Mouse (Mus musculus) kidney, embryonic 16.5 days (tissue): ENCODE results near the gene Cntn1. TPM values are rescaled to one million over a fixed set of nuclear protein-coding genes. Genes with fewer than 3 reads are reported as not detected.
A peak's percentile ranks its signal among the peaks of the same experiment; 100 is the strongest.

Source experiments
- ATAC-seq: fragments of 200-750 bp; cut with Nextera tagmentation; 2 replicates; pipeline ENCODE4 v1.8.0; 2017; ENCODE audit warnings: moderate TSS enrichment; ENCODE audit not compliant: low FRiP score, low TSS enrichment
- H3K27ac ChIP-seq: fragments of 300-500 bp; sonication (generic); 2 replicates; pipeline ENCODE4 v1.5.1; 2014; ENCODE audit warnings: low read length
- H3K27me3 ChIP-seq: fragments of 300-500 bp; sonication (generic); 2 replicates; pipeline ENCODE4 v1.6.1; 2014; ENCODE audit warnings: low read length, control low read depth, mixed read lengths; ENCODE audit not compliant: insufficient read depth
- H3K36me3 ChIP-seq: fragments of 300-500 bp; sonication (generic); 2 replicates; pipeline ENCODE4 v1.6.1; 2014; ENCODE audit warnings: low read length, control low read depth, mixed read lengths; ENCODE audit not compliant: insufficient read depth
- H3K4me1 ChIP-seq: fragments of 300-500 bp; sonication (generic); 2 replicates; pipeline ENCODE4 v1.6.1; 2014; ENCODE audit warnings: low read length, control low read depth, mixed read lengths; ENCODE audit not compliant: insufficient read depth
- H3K4me2 ChIP-seq: fragments of 300-500 bp; sonication (generic); replicated peaks from 2 replicates; pipeline ENCODE4 v1.6.1; 2014; ENCODE audit warnings: low read depth, low read length
- H3K4me3 ChIP-seq: fragments of 300-500 bp; sonication (generic); 2 replicates; pipeline ENCODE4 v1.5.1; 2014; ENCODE audit warnings: mild to moderate bottlenecking, low read length
- H3K9ac ChIP-seq: fragments of 300-500 bp; sonication (generic); replicated peaks from 2 replicates; pipeline ENCODE4 v1.6.1; 2014; ENCODE audit warnings: low read length
- H3K9me3 ChIP-seq: fragments of 300-500 bp; sonication (generic); 2 replicates; pipeline ENCODE4 v1.6.1; 2016; ENCODE audit warnings: low read length, control low read depth
- WGBS: fragments of 180-500 bp; shearing (Covaris S2); extraction: QIAGEN DNeasy Blood & Tissue Kit; methylation state at CpG from one replicate; pipeline ENCODE4 v1.1.7; 2014; 5-methylcytosine and 5-hydroxymethylcytosine counted together
- polyA plus RNA-seq: library from polyadenylated mRNA; unstranded; fragments of >200 nt; fragmentation: Nextera tagmentation; extraction: Ambion mirVana; gene quantifications from 2 replicates; pipeline ENCODE4 v1.2.1, GENCODE M21; 2015

Gene Cntn1
- polyA plus RNA-seq, 1 experiment from 2014 or later, result 1.7 TPM

- no peaks in the 10 kb centered on the region for H3K9me3 ChIP-seq
- peaks cover 1% of the 10 kb centered on the region for H3K27me3 ChIP-seq
- no peak overlapping the region for H3K4me2 ChIP-seq
- no peak for ATAC-seq
- H3K27ac ChIP-seq, result no peak overlapping the region
- H3K4me1 ChIP-seq, result no peaks in the 10 kb centered on the region
- H3K36me3 ChIP-seq, result no peaks in the 10 kb centered on the region
- no peak overlapping the region for H3K4me3 ChIP-seq
- WGBS, result 93% methylated on average over 5 of the region's 5 CpGs
- no peak overlapping the region for H3K9ac ChIP-seq
These were observed 6.6 kb downstream of the Cntn1 start for GRCm38 (mm10) chr15:92057553-92057952.

DNA sequence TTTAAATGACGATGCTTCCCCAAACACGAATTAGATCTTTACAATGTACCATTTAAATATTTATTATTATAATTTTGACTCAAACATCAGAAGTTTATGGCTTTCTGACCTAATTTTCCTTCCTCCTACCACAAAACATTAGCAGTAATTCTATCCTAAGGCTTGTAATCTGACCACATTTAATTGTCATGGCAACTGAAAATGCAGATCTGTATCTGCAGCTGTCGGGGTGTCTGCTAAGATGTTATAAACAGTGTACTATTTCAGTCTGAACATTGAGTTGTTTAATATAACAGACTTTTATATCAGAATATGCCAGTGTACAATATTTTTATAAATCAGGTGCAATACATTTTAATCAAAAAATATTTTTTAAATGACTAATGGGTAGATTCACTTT, 10.0 kb downstream of the Cntn1 start:
- Histone ChIP-seq H3K4me1 (no peaks in the 10 kb centered on the region), H3K4me3 (no peak overlapping the region), H3K4me2 (no peak overlapping the region), H3K9me3 (no peaks in the 10 kb centered on the region), H3K27ac (no peak overlapping the region), H3K9ac (no peak overlapping the region), H3K36me3 (no peaks in the 10 kb centered on the region), H3K27me3 (no peaks in the 10 kb centered on the region)
- WGBS, result 56% methylated on average over 3 of the region's 3 CpGs
- no peak for ATAC-seq

DNA sequence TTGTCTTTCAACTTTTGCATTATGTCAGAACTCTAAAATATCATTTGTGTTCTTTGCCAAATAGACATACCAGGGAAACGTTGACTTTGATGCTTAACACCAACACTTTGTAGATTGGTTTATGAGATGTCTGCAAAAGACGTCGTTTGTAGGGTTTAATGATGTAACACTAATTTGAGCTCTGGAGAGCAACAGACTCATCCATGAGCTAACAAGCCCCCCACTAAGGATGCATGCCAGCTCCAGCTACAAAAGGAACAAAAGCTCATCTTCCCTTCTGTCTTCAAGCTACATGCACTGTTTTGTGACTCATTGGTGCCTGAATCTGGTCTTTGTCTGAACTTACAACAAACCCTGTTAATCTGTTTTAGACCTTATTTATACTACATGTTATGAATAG, 28.5 kb downstream of the Cntn1 start:
- H3K4me2 ChIP-seq, result no peak overlapping the region
- H3K27ac ChIP-seq, result no peak overlapping the region
- no peak overlapping the region for H3K4me3 ChIP-seq
- 53% methylated on average over 3 of the region's 3 CpGs for WGBS
- ATAC-seq, result no peak
- no peaks in the 10 kb centered on the region for H3K27me3 ChIP-seq
- no peaks in the 10 kb centered on the region for H3K4me1 ChIP-seq
- H3K36me3 ChIP-seq, result no peaks in the 10 kb centered on the region
- H3K9ac ChIP-seq, result no peak overlapping the region
- H3K9me3 ChIP-seq, result no peaks in the 10 kb centered on the region

DNA sequence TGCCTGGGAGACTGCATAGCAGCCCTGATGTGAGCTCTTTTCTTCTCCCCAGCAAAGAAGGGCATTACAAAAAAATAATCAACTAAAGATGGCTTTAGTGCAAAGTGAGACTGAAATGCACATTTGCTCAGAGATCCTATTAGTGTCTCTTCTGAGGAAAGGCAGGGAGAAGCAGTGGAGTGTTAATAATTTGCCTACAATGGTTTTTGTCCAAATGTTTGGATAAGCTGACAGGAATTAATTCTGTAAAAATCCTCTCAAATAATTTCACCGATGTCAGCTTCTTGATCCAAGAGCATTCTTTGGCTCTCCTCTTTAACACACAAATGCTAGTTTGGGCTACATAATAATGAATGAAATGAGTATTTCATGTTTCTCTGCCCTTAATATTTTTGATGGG, 34.9 kb downstream of the Cntn1 start:
- Histone ChIP-seq H3K27ac (no peak overlapping the region), H3K4me3 (no peak overlapping the region), H3K27me3 (no peaks in the 10 kb centered on the region), H3K9me3 (no peaks in the 10 kb centered on the region), H3K9ac (no peak overlapping the region), H3K4me2 (no peak overlapping the region), H3K4me1 (no peaks in the 10 kb centered on the region), H3K36me3 (no peaks in the 10 kb centered on the region)
- no peak for ATAC-seq
- 80% methylated on average over 1 of the region's 1 CpGs for WGBS

DNA sequence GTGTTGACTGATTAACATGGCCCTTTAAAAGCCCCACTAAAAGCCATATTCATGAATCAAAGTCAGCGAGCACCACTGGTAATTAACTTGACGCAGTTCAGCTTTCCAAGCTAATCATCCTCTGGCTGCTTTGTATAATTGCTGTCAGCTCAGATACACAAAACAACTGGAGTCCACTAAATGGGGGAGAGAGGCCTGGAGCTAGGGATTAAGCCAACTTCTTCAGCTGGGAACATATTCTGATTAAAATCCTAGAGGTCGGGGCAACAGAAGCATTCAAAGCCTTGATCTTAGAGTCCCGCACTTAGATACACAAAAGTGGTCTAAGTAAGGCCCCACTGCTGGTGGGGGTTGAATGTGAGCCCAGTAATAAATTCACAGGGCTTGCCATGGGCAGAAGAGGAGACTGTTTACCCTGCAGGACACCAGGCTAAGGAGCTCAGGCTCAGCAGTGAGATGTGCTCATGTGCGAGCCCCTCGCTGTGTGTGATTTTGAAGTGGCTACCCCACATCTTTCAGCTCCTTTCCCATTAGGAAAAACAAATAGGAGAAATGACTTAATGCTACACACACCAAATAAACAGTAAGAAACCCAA, 36.8 kb downstream of the Cntn1 start:
- peak; percentile 87 for ATAC-seq
- 25% methylated on average over 6 of the region's 6 CpGs for WGBS

GRCm38 (mm10) chr15:92090787-92091186, 39.8 kb downstream of the Cntn1 start:
- Histone ChIP-seq H3K9me3 (no peaks in the 10 kb centered on the region), H3K27me3 (no peaks in the 10 kb centered on the region), H3K36me3 (no peaks in the 10 kb centered on the region), H3K9ac (no peak overlapping the region), H3K4me1 (no peaks in the 10 kb centered on the region), H3K27ac (no peak overlapping the region), H3K4me2 (no peak overlapping the region), H3K4me3 (no peak overlapping the region)
- ATAC-seq, result no peak
- 62% methylated on average over 6 of the region's 6 CpGs for whole genome bisulfite sequencing

More for the DNA sequence above, 36.8 kb downstream of the Cntn1 start:
- no peak overlapping the region for H3K9ac ChIP-seq
- no peaks in the 10 kb centered on the region for H3K36me3 ChIP-seq
- H3K27ac ChIP-seq, result peak overlapping the region; percentile 29; the same call in 1 of the 2 replicates
- H3K4me1 ChIP-seq, result no peaks in the 10 kb centered on the region
- no peak overlapping the region for H3K4me3 ChIP-seq
- H3K27me3 ChIP-seq, result no peaks in the 10 kb centered on the region
- H3K4me2 ChIP-seq, result no peak overlapping the region
- no peaks in the 10 kb centered on the region for H3K9me3 ChIP-seq

- Histone ChIP-seq H3K9ac (no peak overlapping the region), H3K4me1 (no peaks in the 10 kb centered on the region), H3K9me3 (no peaks in the 10 kb centered on the region), H3K4me3 (no peak overlapping the region), H3K4me2 (no peak overlapping the region), H3K27me3 (no peaks in the 10 kb centered on the region), H3K27ac (no peak overlapping the region), H3K36me3 (no peaks in the 10 kb centered on the region)
- 53% methylated on average over 3 of the region's 3 CpGs for WGBS
- no peak for ATAC-seq
These were observed 41.1 kb downstream of the Cntn1 start for GRCm38 (mm10) chr15:92092041-92092440.

DNA sequence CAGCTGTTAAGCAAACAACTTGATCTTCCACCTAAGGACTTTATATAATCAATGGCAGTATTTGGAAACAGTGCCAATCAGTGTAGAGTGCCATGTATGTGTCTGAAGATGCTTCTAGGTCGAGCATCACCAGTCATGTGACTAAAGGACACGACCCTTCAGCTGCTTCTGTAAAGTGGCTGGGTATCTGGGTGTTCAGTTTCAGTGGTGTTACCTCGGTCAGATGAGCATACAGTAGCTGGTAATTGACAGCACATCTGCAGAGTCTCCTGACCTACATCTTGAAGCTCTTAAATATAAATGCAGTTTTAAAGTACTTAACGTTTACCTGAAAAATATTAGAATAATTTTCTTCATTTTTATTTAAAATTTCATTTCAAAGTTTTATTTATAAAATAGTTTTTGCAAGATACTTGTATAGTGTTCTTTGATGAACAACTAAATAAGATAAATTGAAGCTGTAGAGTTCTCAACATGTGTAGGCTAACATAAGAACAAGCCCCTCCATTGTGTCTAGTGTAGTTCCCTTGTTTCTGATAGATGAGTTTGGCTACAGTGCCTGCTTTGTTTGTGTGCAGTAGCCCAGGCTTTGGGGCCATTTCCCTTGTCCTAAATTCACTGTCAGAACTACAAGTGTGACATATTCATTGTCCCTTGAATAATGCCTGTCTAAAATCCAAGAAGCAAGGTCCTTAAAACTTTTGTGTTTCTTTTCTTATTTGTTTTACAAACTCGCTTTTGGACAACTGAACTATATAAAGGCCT, 48.6 kb downstream of the Cntn1 start:
- H3K4me1 ChIP-seq, result no peaks in the 10 kb centered on the region
- no peaks in the 10 kb centered on the region for H3K36me3 ChIP-seq
- H3K9me3 ChIP-seq, result no peaks in the 10 kb centered on the region
- H3K27me3 ChIP-seq, result no peaks in the 10 kb centered on the region
- H3K27ac ChIP-seq, result no peak overlapping the region
- H3K4me3 ChIP-seq, result no peak overlapping the region
- WGBS, result 51% methylated on average over 5 of the region's 5 CpGs
- no peak overlapping the region for H3K9ac ChIP-seq
- no peak overlapping the region for H3K4me2 ChIP-seq
- ATAC-seq, result no peak

GRCm38 (mm10) chr15:92101956-92102355, 51.0 kb downstream of the Cntn1 start:
- H3K4me1 ChIP-seq, result no peaks in the 10 kb centered on the region
- no peaks in the 10 kb centered on the region for H3K9me3 ChIP-seq
- no peaks in the 10 kb centered on the region for H3K27me3 ChIP-seq
- no peak overlapping the region for H3K27ac ChIP-seq
- no peak overlapping the region for H3K4me2 ChIP-seq
- no peak overlapping the region for H3K9ac ChIP-seq
- H3K36me3 ChIP-seq, result no peaks in the 10 kb centered on the region
- H3K4me3 ChIP-seq, result no peak overlapping the region
- no peak for ATAC-seq
- WGBS, result 77% methylated on average over 9 of the region's 9 CpGs

GRCm38 (mm10) chr15:92112455-92112854, 61.5 kb downstream of the Cntn1 start:
- H3K9ac ChIP-seq, result no peak overlapping the region
- H3K36me3 ChIP-seq, result no peaks in the 10 kb centered on the region
- no peak overlapping the region for H3K4me2 ChIP-seq
- no peak overlapping the region for H3K4me3 ChIP-seq
- H3K9me3 ChIP-seq, result no peaks in the 10 kb centered on the region
- no peak overlapping the region; the same call in 1 of the 2 replicates for H3K27ac ChIP-seq
- ATAC-seq, result no peak
- no peaks in the 10 kb centered on the region for H3K27me3 ChIP-seq
- 0 out of 2 replicates have a peak, but pooled peaks cover 4% of the 10 kb centered on the region for H3K4me1 ChIP-seq
